Mouse (Mus musculus) lung, postnatal 14 days (tissue): ENCODE data around the gene Pnpla6.

Experiments
- DNase-seq: peaks from one replicate; pipeline ENCODE4 v3.0.0; 2021

Pnpla6 gene

GRCm38 (mm10) chr8:3507979-3508754 lies 7.0 kb upstream of the Pnpla6 start:
- DNase-seq = no peak

- no peak for DNase-seq
Observed at GRCm38 (mm10) chr8:3514681-3515247, 420 bp upstream of the Pnpla6 start.

GRCm38 (mm10) chr8:3515771-3516417 lies 710 bp downstream of the Pnpla6 start:
- peak; percentile 42 for DNase-seq

- peak; percentile 93 for DNase-seq
Observed at GRCm38 (mm10) chr8:3516450-3517116, 1.4 kb downstream of the Pnpla6 start.

GRCm38 (mm10) chr8:3517117-3517495 lies 1.9 kb downstream of the Pnpla6 start:
- DNase-seq = peak; percentile 33

- DNase-seq = no peak
Observed at GRCm38 (mm10) chr8:3522007-3522697, 7.0 kb downstream of the Pnpla6 start.

- DNase-seq = no peak
Observed at GRCm38 (mm10) chr8:3530816-3531215, 15.6 kb downstream of the Pnpla6 start.

- no peak for DNase-seq
Observed at GRCm38 (mm10) chr8:3531936-3532335, 16.8 kb downstream of the Pnpla6 start.

GRCm38 (mm10) chr8:3536053-3536841 lies 21.1 kb downstream of the Pnpla6 start:
- DNase-seq = no peak

GRCm38 (mm10) chr8:3536940-3537339 lies 21.8 kb downstream of the Pnpla6 start:
- no peak for DNase-seq

GRCm38 (mm10) chr8:3537666-3538065 lies 22.5 kb downstream of the Pnpla6 start:
- DNase-seq = no peak

- DNase-seq = no peak
Observed at GRCm38 (mm10) chr8:3539146-3539545, 24.0 kb downstream of the Pnpla6 start.

GRCm38 (mm10) chr8:3540076-3540475 lies 24.9 kb downstream of the Pnpla6 start:
- DNase-seq = no peak

GRCm38 (mm10) chr8:3546511-3546910 lies 31.3 kb downstream of the Pnpla6 start:
- DNase-seq = no peak

GRCm38 (mm10) chr8:3552240-3552639 lies 37.1 kb downstream of the Pnpla6 start:
- DNase-seq = no peak

GRCm38 (mm10) chr8:3556114-3556513 lies 40.9 kb downstream of the Pnpla6 start:
- no peak for DNase-seq

- no peak for DNase-seq
Observed at GRCm38 (mm10) chr8:3567641-3568371, 52.6 kb downstream of the Pnpla6 start, which contains the start of gene C330021F23Rik. Gene C330021F23Rik, plus strand, starts transcription at chr8:3567990.

GRCm38 (mm10) chr8:3568378-3568777 lies 53.2 kb downstream of the Pnpla6 start:
- DNase-seq = no peak

- no peak for DNase-seq
Observed at GRCm38 (mm10) chr8:3569784-3570183, 54.6 kb downstream of the Pnpla6 start.

- DNase-seq = no peak
Observed at GRCm38 (mm10) chr8:3574546-3574945, 59.4 kb downstream of the Pnpla6 start.
